In genomic region chr1:77713001-77713400, GRCm38 (mm10) we compare ENCODE assay signal across 20 mouse cellular contexts.
A peak's percentile ranks its signal among the peaks of the same experiment; 100 is the strongest.
DNase-seq lines count a peak whose midpoint lies in the region; ATAC-seq and TF ChIP-seq lines count a peak whose summit lies in the region.
"Had no signal": no experiment of that assay in that cellular context is flagged by ENCODE, and none has a peak within 500 bp of the region (broad histone marks: within the 10 kb centered on the region; RNA-seq: fewer than 3 reads in every experiment).

No protein-coding gene starts in this region.

- H3K9me3 ChIP-seq in ES-E14 (ENCODE audit: control insufficient read depth, insufficient read depth, low read depth, low read length) = no peaks in the 10 kb centered on the region
- H3K9me3 ChIP-seq in forebrain, embryonic 11.5 days (ENCODE audit: control insufficient read depth, low read length) = no peaks in the 10 kb centered on the region
- H3K9me3 ChIP-seq: embryonic facial prominence, embryonic 13.5 days; embryonic facial prominence, embryonic 15.5 days; forebrain, embryonic 10.5 days had no signal

- WGBS in forebrain, embryonic 11.5 days = 74% methylated on average over 2 of the region's 2 CpGs

- DNase-seq in ES-CJ7 (ENCODE audit: low read depth, low spot score) (peak; percentile 59), ES-E14 (ENCODE audit: low read depth, low spot score) (peak; percentile 19), ZHBTc4 (ENCODE audit: low read depth, low spot score) (peak; percentile 54)
- DNase-seq in layer of hippocampus, adult 11-12 months (ENCODE audit: low spot score) = no peak
- no peak for DNase-seq in forebrain, embryonic 11.5 days (ENCODE audit: low spot score)
- DNase-seq: adrenal gland, postnatal 10 days; adrenal gland, postnatal 25 days; cerebellum, adult 11 months; cerebellum, adult 18-20 months; cerebellum, adult 8-10 months; cerebellum, adult 9-11 months; cerebellum, postnatal 14 days; cerebellum, postnatal 36 days; embryo, embryonic 11 days had no signal

- no peak overlapping the region for H3K9ac ChIP-seq in ES-E14 (ENCODE audit: insufficient read depth, low read depth, low read length, poor library complexity, severe bottlenecking)
- no peak overlapping the region for H3K9ac ChIP-seq in forebrain, embryonic 11.5 days (ENCODE audit: low read length)
- H3K9ac ChIP-seq: embryonic facial prominence, embryonic 13.5 days; embryonic facial prominence, embryonic 15.5 days had no signal

- H3K27me3 ChIP-seq in forebrain, embryonic 11.5 days (ENCODE audit: control insufficient read depth, insufficient read depth, low read length) = no peaks in the 10 kb centered on the region
- H3K27me3 ChIP-seq: embryonic facial prominence, embryonic 13.5 days; embryonic facial prominence, embryonic 15.5 days had no signal

- no peak overlapping the region for H3K4me3 ChIP-seq in ES-E14 (ENCODE audit: insufficient read depth in 1 of 2, low read depth in 1 of 2, low read length in 2 of 2, poor library complexity in 1 of 2, severe bottlenecking in 1 of 2)
- H3K4me3 ChIP-seq in forebrain, embryonic 11.5 days (ENCODE audit: low read depth, low read length) = no peak overlapping the region
- H3K4me3 ChIP-seq: embryonic facial prominence, embryonic 13.5 days; embryonic facial prominence, embryonic 15.5 days; erythroblast, embryonic 14.5 days; forebrain, embryonic 10.5 days had no signal

- no peak overlapping the region for H3K4me2 ChIP-seq in forebrain, embryonic 11.5 days (ENCODE audit: low read depth, low read length, severe bottlenecking)
- H3K4me2 ChIP-seq: embryonic facial prominence, embryonic 13.5 days; embryonic facial prominence, embryonic 15.5 days had no signal

- in situ Hi-C loops in ES-E14 (cut with MboI; ENCODE audit: low sequenced_read_pairs in 2 of 2, unreplicated experiment in 2 of 2) = no loop called here

- no peak overlapping the region for H3K27ac ChIP-seq in ES-E14 (ENCODE audit: insufficient read depth, low read depth, low read length, poor library complexity, severe bottlenecking)
- no peak overlapping the region for H3K27ac ChIP-seq in forebrain, embryonic 11.5 days (ENCODE audit: low read depth, low read length)
- H3K27ac ChIP-seq: embryonic facial prominence, embryonic 13.5 days; embryonic facial prominence, embryonic 15.5 days; forebrain, embryonic 10.5 days had no signal

- no peak for ATAC-seq in forebrain, embryonic 11.5 days (replicated peaks; ENCODE audit: low FRiP score)
- ATAC-seq: forebrain, embryonic 14.5 days; forebrain, embryonic 16.5 days had no signal

- 0 out of 4 replicates have a peak, but pooled peaks cover 0 to 1% of the 10 kb centered on the region in 2 experiments for H3K4me1 ChIP-seq in ES-E14 (ENCODE audit: control insufficient read depth in 2 of 2, insufficient read depth in 2 of 2, low read length in 2 of 2, poor library complexity in 1 of 2)
- H3K4me1 ChIP-seq in forebrain, embryonic 11.5 days (replicated peaks; ENCODE audit: control insufficient read depth, insufficient read depth, low read length) = no peaks in the 10 kb centered on the region
- H3K4me1 ChIP-seq: embryonic facial prominence, embryonic 15.5 days had no signal

- H3K36me3 ChIP-seq in ES-E14 (ENCODE audit: control insufficient read depth, insufficient read depth, low read length, poor library complexity, severe bottlenecking) = no peaks in the 10 kb centered on the region
- H3K36me3 ChIP-seq in forebrain, embryonic 11.5 days (ENCODE audit: control insufficient read depth, insufficient read depth, low read length) = no peaks in the 10 kb centered on the region
- H3K36me3 ChIP-seq: embryonic facial prominence, embryonic 13.5 days; embryonic facial prominence, embryonic 15.5 days; forebrain, embryonic 10.5 days had no signal

TF ChIP-seq in ES-E14, 5 proteins besides CTCF, POLR2A, EP300 and RAD21:
- TF ChIP-seq HCFC1 (IDR thresholded peaks at IDR 0.05; ENCODE audit: borderline replicate concordance, insufficient read depth, low read length) (no peak), CHD2 (IDR thresholded peaks at IDR 0.05; ENCODE audit: low read depth, low read length) (no peak), ZNF384 (IDR thresholded peaks at IDR 0.05; ENCODE audit: low read depth, low read length) (no peak)

Comparison
In these comparisons a context has a peak if more than half of its experiments do, and no peak if none do; other contexts are left out.
1. DNase-seq: peak in ES-CJ7 (single experiment), ES-E14 (single experiment) and ZHBTc4 (single experiment); none in layer of hippocampus, adult 11-12 months (single experiment) and forebrain, embryonic 11.5 days (single experiment).